Mouse (Mus musculus): ENCODE measurements at regions not wholly inside any gene's neighbourhood (a gene's known extent, or its start where the extent isn't known, plus 50 kb on each side); places are given as distances from the start of the nearest gene placed in this dataset.

GRCm38 (mm10) chr4:95180446-95180845, 128.4 kb upstream of the Jun start:
- TF ChIP-seq POLR2A (IDR thresholded peaks at IDR 0.05; ENCODE audit: control insufficient read depth, low read depth, low read length) = no peak
- TF ChIP-seq CTCF (IDR thresholded peaks at IDR 0.05; ENCODE audit: control insufficient read depth, insufficient read depth, insufficient replicate concordance, low read depth, low read length) = no peak

Data from testis, adult 2 months (tissue).